Mouse (Mus musculus) thymus, adult 18-20 months (tissue): ENCODE data around the gene Bmper.

Experiments
- DNase-seq, 2 experiments: peaks; one replicate each; pipeline ENCODE4 v3.0.0; 2022; ENCODE audit warnings: mixed read lengths in 2 of 2

Bmper gene

GRCm38 (mm10) chr9:23236635-23237279 is 13.9 kb downstream of the Bmper start:
- DNase-seq, result no peak

DNA sequence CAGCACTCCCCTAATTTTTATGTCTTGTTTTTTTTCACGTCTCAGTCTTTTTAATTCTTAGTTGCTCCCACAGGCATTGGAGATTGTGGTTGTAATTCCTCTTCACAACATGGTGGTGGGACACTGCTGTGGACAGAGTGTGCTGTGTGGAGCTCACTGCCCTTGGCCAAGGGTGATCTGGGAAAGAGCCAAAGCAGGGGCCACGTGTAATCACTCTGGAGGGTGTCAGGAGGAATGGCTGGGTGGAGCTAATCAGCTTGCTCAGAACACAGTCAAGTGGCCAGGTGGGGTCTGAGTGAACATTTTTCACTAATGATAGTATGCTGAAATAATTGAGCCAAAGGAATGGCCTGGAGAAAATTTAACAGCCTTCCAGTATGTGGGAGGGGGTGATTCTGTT is 16.1 kb downstream of the Bmper start:
- DNase-seq, result no peak

GRCm38 (mm10) chr9:23242911-23243310 is 20.0 kb downstream of the Bmper start:
- DNase-seq, result no peak

DNA sequence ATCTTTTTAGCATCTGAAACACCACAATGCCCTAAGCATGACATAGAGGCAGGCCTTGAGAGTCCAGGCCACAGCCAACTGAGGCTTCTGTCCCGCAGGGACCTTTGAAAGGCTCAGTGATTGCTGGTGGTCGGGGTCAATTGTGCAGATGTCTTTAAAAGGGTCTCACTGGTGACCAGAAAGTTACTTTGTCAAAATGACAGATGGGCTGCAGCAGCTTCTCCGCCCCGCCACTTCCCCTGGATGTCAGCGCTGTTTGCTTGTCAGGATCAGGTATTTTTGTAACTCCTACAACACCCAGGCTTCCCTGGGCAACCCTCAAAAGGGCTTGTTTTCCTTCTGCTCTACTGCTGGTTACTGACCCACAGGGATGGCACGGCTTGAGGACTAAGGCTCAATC is 21.0 kb downstream of the Bmper start:
- no peak for DNase-seq

- DNase-seq, result no peak
These were observed 23.5 kb downstream of the Bmper start for GRCm38 (mm10) chr9:23246389-23246788.

- peak; percentile 11 to 17 for DNase-seq
These were observed 27.1 kb downstream of the Bmper start for GRCm38 (mm10) chr9:23250026-23250425.

- DNase-seq, result no peak
These were observed 28.1 kb downstream of the Bmper start for GRCm38 (mm10) chr9:23251001-23251400.

DNA sequence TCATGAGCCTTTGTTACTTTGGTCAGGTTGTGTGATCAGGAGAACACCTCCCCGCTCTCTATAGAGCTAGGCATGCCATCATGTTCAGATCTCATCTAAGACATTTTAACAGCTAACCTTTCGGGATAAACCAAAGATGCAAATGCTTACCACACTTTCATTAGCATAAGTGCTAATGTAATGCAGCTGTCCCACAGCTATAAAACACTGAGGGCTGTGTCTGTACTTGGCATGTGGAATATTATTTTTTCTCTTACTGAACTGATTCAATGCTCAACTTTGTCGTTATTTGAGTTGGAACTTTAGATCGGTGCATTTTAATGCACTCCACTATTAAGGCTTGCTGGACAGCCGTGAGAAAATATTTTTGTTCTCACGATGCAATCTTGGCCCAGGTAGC is 30.7 kb downstream of the Bmper start:
- no peak for DNase-seq

DNA sequence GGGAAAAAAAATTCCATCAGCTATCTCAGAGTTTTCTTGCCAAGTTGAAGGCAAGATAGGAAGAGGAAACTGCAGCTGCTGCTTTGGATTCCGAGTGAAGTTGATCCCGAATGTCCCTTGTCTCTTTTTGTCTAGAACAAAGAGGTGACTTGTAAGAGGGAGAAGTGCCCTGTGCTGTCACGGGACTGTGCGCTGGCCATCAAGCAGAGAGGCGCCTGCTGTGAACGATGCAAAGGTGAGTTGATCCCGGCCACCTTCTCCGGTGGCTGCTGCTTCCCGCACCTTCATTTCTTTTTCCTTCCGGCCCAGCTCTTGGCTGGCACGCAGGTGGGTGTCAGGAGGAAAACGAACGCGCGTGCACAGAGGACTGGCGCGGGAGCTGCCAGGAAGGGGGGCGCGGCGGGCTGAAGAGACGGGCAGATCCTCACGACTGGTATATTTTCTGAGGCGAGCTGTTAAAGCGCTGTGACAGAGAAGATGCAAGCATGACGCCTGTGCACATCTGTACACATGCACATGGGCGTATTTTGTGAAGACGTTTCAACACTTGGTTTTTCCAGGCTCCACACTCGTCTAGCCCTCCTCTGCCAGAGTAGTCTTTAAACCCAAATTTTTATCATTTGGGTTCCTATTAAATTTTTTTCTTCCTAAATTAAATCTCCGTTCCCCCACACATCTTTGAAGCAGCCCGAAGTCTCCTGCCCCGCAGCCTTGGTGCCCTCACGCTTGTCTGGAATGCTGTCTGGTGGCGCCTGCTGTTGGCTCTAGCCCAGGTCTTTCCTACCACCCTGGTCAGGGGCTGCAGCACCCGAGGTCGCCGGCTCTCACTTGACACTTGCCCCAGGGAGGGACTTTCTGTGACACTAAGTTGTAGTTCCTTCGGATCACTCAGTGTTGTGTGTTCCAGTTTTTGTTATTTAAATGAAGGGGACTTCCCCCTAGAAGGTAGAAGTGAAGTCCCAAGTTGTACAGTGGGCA is 31.6 kb downstream of the Bmper start:
- DNase-seq, result no peak

DNA sequence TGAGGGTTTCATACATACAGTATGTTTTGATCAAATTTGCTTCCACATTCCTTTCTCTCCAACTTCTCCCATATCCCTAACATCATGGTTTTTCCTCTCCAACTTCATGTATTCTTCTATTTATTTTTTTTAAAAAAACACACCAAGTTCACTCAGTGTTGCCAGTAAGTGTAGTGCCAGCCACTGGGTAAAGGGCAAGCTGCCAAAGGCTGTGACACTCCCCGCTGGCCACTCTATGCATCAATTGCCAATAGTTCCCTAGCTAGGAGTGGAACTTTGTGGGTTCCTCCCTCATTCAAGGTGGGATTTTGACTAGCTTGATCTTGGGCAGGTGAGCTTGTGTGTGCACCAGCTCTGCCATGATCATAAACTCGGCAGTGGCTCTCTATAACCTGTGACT is 33.0 kb downstream of the Bmper start:
- no peak for DNase-seq

DNA sequence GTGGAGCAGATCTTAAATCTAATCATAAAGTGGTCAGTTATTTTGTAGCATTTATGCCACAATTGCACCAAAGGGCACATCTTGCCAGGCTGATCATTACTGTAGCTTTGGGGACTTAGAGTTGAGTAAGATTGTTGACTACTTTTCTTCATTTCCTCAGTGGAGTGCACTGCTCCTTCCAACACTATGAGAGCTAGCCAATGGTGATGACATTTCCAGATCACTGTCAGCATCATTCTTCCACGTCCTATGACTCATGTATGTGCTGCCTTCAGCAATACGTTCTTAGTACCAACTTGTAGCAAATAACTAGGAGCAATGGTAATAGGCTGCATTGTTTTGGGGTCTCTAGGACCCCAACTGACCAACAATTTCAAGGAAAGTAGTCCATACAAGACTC is 33.7 kb downstream of the Bmper start:
- no peak for DNase-seq

GRCm38 (mm10) chr9:23261834-23262233 is 39.0 kb downstream of the Bmper start:
- no peak for DNase-seq

DNA sequence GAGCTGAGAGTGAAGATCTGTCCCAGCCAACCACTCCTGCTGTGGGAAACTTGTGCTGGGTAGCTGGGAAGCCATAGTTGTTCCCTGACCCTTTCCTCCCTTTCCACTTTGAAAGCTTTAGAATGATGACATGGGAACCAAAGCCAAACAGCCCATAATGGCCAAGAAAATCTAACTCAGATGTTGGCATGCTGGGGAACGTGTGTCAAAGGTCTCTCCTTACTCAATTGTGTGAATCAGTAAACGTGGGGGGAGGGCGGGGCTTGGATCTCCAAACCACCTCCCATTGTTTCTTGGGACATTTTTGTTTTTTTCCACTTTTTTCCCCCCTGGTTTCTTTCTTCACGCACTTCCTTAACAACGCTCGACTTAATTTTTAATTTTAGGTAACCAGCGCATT is 40.0 kb downstream of the Bmper start:
- no peak for DNase-seq

DNA sequence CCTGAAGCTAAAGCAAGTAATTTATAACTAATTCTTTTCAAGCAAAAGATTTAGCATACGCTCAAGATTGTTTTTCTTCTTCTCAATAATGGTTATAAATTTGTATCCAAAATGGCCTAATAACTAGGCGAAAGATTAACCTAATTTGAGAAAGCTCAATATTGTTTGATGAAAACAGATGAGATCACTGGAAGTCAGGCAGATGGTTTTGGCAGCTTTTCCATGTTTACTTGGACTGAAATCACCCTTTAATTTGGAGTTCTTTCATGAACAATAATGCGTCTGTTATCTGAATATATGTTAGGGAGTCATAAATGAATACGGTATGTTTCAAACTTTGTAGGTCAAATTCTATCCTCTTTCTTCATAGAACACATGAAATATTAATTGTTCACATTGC is 41.6 kb downstream of the Bmper start:
- no peak for DNase-seq

GRCm38 (mm10) chr9:23268609-23269008 is 45.7 kb downstream of the Bmper start:
- DNase-seq, result no peak

GRCm38 (mm10) chr9:23269087-23269486 is 46.2 kb downstream of the Bmper start:
- no peak for DNase-seq

GRCm38 (mm10) chr9:23276244-23276643 is 53.4 kb downstream of the Bmper start:
- DNase-seq, result no peak

GRCm38 (mm10) chr9:23284940-23285460 is 62.1 kb downstream of the Bmper start:
- DNase-seq, result no peak

DNA sequence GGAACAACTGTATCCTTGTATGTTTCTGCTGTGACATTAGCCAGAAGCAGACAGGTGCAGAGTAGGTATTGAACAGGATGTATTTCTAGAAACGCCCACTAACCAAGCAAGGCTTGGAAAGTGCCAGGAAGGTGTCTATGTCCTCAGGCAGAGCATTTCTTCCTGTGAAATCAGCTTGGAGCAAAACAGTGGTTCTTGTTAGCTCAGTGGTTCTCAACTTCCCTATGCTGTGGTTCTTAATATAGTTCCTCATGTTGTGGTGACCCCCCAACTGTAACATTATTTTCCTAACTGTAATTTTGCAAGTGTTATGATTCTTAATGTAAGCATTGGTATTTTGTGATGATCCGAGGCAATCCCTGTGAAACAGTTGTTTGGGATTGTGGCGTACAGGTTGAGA is 70.7 kb downstream of the Bmper start:
- no peak for DNase-seq

GRCm38 (mm10) chr9:23295569-23295968 is 72.7 kb downstream of the Bmper start:
- no peak for DNase-seq

- DNase-seq, result no peak
These were observed 74.8 kb downstream of the Bmper start for GRCm38 (mm10) chr9:23297491-23298170.

DNA sequence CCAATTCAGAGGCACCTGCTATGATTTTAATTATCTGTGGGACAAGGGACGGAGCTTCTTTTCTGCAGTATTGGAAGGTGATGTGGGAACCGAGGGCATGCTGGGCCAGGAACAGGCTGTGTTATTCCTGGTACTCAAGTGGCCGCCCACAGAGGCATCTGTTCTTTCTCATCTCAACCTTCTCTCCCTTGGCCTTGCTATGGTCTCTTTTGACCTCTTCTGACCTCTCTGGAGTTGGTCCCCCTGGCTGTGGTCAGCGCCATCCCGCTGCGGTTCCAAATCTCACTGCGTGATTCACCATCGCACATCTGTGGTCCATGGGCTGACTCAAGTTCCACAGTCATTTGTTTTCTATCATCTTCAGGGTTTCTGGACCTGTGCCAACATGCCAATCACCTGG is 77.5 kb downstream of the Bmper start:
- DNase-seq, result no peak

DNA sequence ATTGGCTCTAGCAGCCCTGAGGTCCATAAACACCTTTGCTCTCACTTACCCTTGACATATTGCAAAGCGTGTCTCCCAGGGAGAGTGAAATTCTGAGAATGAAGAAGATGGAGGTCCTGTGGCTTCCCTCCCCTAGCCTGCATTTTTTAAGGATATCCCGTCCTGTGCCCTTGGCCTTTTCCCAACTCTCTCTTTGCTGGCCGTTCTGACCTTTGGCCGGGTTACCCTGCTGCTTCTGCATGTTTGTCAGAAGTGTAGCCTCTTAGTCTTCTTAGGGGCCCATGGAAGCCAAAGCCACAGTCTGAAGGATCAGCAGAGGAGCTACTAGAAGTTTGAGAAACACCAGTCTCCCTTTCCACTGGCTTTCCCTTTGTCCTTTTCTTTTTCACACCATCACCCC is 82.8 kb downstream of the Bmper start:
- no peak for DNase-seq
